Mouse (Mus musculus) limb, embryonic 15.5 days (tissue): Measurements from ENCODE around the gene Nrbf2. TPM values are rescaled to one million over a fixed set of nuclear protein-coding genes. Genes with fewer than 3 reads are reported as not detected.

ENCODE experiments used
- ATAC-seq: fragments of 200-750 bp; cut with Nextera tagmentation; 2 replicates; pipeline ENCODE4 v1.8.0; 2017; ENCODE audit warnings: low read depth, moderate TSS enrichment; ENCODE audit not compliant: insufficient number of reproducible peaks, low FRiP score, low TSS enrichment
- H3K27ac ChIP-seq: fragments of 300-500 bp; sonication (generic); 2 replicates; pipeline ENCODE4 v1.5.1; 2015; ENCODE audit warnings: moderate library complexity, mild to moderate bottlenecking, inconsistent platforms
- H3K27me3 ChIP-seq: fragments of 300-500 bp; sonication (generic); 2 replicates; pipeline ENCODE4 v1.6.1; 2015; ENCODE audit warnings: inconsistent platforms
- H3K36me3 ChIP-seq: fragments of 300-500 bp; sonication (generic); 2 replicates; pipeline ENCODE4 v1.6.1; 2015; ENCODE audit warnings: inconsistent platforms
- H3K4me1 ChIP-seq: fragments of 300-500 bp; sonication (generic); 2 replicates; pipeline ENCODE4 v1.6.1; 2015; ENCODE audit warnings: inconsistent platforms
- H3K4me2 ChIP-seq: fragments of 300-500 bp; sonication (generic); 2 replicates; pipeline ENCODE4 v1.6.1; 2015; ENCODE audit warnings: mild to moderate bottlenecking, inconsistent platforms
- H3K4me3 ChIP-seq: fragments of 300-500 bp; sonication (generic); 2 replicates; pipeline ENCODE4 v1.5.1; 2015; ENCODE audit warnings: mild to moderate bottlenecking, inconsistent platforms
- H3K9ac ChIP-seq: fragments of 300-500 bp; sonication (generic); 2 replicates; pipeline ENCODE4 v1.6.1; 2015; ENCODE audit warnings: inconsistent platforms
- H3K9me3 ChIP-seq: fragments of 300-500 bp; sonication (generic); 2 replicates; pipeline ENCODE4 v1.6.1; 2016; ENCODE audit warnings: inconsistent platforms
- WGBS: fragments of 180-500 bp; shearing (Covaris S2); methylation state at CpG from one replicate; pipeline ENCODE4 v1.1.7; 2015; 5-methylcytosine and 5-hydroxymethylcytosine counted together
- polyA plus RNA-seq: library from polyadenylated mRNA; unstranded; fragments of >200 nt; fragmentation: Nextera tagmentation; extraction: Ambion mirVana; gene quantifications from 2 replicates; pipeline ENCODE4 v1.2.1, GENCODE M21; 2015

The Nrbf2 gene
- polyA plus RNA-seq, 1 experiment from 2014 or later, result 37.9 TPM

DNA sequence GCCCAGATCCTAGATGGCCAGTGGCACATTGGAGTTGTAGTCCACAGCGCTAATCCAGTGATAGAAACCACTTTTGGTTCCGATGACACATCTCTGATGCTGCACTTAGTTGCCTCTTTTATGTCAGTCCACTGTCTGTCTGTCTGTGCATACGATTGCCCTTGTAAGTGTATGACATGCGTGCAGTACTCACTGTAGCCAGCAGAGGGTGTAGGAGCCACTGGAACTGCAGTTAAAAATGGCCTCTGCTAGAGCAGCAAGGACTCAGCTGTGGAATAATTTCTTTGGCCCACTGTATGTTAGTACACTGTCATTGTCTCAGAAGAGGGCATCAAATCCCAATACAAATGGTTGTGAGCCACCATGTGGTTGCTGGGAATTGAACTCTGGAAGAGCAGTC is 38.0 kb downstream of the Nrbf2 start:
- no peak overlapping the region for H3K4me3 ChIP-seq
- H3K36me3 ChIP-seq, result peaks cover 61% of the 10 kb centered on the region
- no peak for ATAC-seq
- no peak overlapping the region for H3K4me2 ChIP-seq
- 92% methylated on average over 4 of the region's 4 CpGs for WGBS
- H3K4me1 ChIP-seq, result no peaks in the 10 kb centered on the region
- H3K9ac ChIP-seq, result no peak overlapping the region
- H3K27me3 ChIP-seq, result no peaks in the 10 kb centered on the region
- H3K9me3 ChIP-seq, result no peaks in the 10 kb centered on the region
- H3K27ac ChIP-seq, result no peak overlapping the region

- Histone ChIP-seq H3K4me3 (no peak overlapping the region), H3K4me1 (no peaks in the 10 kb centered on the region), H3K4me2 (no peak overlapping the region), H3K27me3 (no peaks in the 10 kb centered on the region), H3K36me3 (peaks cover 58% of the 10 kb centered on the region), H3K9ac (no peak overlapping the region), H3K9me3 (no peaks in the 10 kb centered on the region), H3K27ac (0 out of 2 replicates have a peak overlapping the region, but pooled peaks have one; percentile 3)
- no peak for ATAC-seq
- 54% methylated on average over 6 of the region's 6 CpGs for whole genome bisulfite sequencing
Measured at GRCm38 (mm10) chr10:67230439-67230838, 54.7 kb downstream of the Nrbf2 start.

- Histone ChIP-seq H3K4me3 (no peak overlapping the region), H3K27ac (peak overlapping the region; percentile 71), H3K36me3 (peaks cover 48% of the 10 kb centered on the region), H3K4me2 (no peak overlapping the region), H3K9me3 (no peaks in the 10 kb centered on the region), H3K4me1 (peaks cover 2% of the 10 kb centered on the region; the same call in 1 of the 2 replicates), H3K9ac (no peak overlapping the region), H3K27me3 (no peaks in the 10 kb centered on the region)
- WGBS, result 70% methylated on average over 14 of the region's 14 CpGs
- no peak for ATAC-seq
Measured at GRCm38 (mm10) chr10:67226543-67226942, 58.6 kb downstream of the Nrbf2 start.

DNA sequence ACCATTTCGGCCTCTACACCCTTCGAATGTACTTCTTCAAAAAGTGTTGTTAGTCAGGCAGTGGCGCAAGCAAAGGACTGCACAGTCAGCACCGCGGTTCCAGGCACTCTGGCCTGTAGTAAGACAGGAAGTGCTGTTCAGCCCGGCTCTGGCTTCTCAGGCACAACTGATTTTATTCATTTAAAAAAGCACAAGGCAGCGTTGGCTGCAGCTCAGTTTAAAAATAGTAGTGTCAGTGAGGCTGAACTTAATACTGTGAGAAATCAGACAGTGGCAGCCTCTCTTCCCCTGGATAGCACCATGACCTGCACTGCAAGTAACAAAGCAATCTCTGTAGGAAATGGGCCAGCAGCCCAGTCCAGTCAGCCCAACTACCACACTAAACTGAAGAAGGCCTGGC is 59.0 kb downstream of the Nrbf2 start:
- Histone ChIP-seq H3K9me3 (no peaks in the 10 kb centered on the region), H3K4me3 (no peak overlapping the region), H3K4me1 (peaks cover 2% of the 10 kb centered on the region; the same call in 1 of the 2 replicates), H3K27me3 (no peaks in the 10 kb centered on the region), H3K36me3 (peaks cover 46% of the 10 kb centered on the region), H3K27ac (peak overlapping the region; percentile 71), H3K4me2 (no peak overlapping the region), H3K9ac (no peak overlapping the region)
- no peak for ATAC-seq
- 67% methylated on average over 7 of the region's 7 CpGs for WGBS

GRCm38 (mm10) chr10:67225528-67225927 is 59.6 kb downstream of the Nrbf2 start:
- Histone ChIP-seq H3K27ac (peak overlapping the region; percentile 71), H3K4me1 (peaks cover 2% of the 10 kb centered on the region; the same call in 1 of the 2 replicates), H3K9ac (no peak overlapping the region), H3K36me3 (peaks cover 41% of the 10 kb centered on the region), H3K9me3 (no peaks in the 10 kb centered on the region), H3K4me2 (no peak overlapping the region), H3K27me3 (no peaks in the 10 kb centered on the region), H3K4me3 (no peak overlapping the region)
- no peak for ATAC-seq
- WGBS, result 70% methylated on average over 6 of the region's 6 CpGs

DNA sequence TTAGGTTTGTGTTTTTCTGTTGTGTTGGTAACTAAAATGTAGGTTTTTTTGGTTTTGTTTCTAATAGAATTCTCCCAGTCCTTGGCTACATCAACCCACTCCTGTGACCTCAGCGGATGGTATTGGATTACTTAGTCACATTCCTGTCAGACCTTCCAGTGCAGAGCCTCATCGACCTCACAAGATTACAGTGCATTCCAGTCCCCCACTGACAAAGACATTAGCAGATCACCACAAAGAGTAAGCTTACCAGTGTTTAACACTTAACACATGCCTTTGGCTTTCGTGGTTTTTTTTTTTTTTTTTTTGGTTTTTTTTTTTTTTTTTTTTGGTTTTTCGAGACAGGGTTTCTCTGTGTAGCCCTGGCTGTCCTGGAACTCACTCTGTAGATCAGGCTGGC is 61.2 kb downstream of the Nrbf2 start:
- Histone ChIP-seq H3K27me3 (no peaks in the 10 kb centered on the region), H3K36me3 (peaks cover 48% of the 10 kb centered on the region), H3K9ac (no peak overlapping the region), H3K27ac (no peak overlapping the region), H3K4me3 (no peak overlapping the region), H3K9me3 (no peaks in the 10 kb centered on the region), H3K4me2 (no peak overlapping the region), H3K4me1 (peaks cover 2% of the 10 kb centered on the region; the same call in 1 of the 2 replicates)
- no peak for ATAC-seq
- 60% methylated on average over 3 of the region's 4 CpGs for WGBS

DNA sequence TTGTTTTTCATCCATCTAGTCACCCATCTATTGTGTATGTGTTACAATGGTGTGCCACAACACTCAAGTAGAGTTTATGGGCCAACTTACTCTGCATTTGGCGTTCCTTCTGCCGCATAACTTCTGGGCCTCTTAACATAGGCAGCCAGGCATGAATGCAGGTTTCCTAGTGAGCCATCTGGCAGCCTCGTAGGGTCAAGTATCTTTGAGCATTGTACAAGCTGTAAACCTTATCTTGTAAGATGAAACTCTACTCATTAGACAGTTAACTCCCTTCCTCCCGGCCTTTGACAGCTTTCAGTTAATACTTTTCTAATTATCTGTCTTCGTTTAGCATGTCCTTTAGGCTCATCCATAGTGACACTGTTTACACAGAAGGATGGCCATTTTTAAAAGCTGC is 63.8 kb downstream of the Nrbf2 start:
- H3K27me3 ChIP-seq, result no peaks in the 10 kb centered on the region
- no peak for ATAC-seq

DNA sequence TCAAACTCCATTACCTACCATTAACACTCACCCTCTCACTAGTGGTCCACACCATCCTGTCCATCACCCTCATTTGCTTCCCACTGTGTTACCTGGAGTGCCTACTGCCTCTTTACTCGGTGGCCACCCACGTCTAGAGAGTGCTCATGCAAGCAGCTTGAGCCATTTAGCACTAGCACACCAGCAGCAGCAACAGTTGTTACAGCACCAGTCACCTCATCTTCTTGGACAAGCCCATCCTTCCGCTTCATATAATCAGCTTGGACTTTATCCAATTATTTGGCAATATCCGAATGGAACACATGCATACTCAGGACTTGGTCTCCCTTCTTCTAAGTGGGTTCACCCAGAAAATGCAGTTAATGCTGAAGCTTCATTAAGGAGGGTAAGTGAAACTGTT is 64.9 kb downstream of the Nrbf2 start:
- Histone ChIP-seq H3K36me3 (peaks cover 43% of the 10 kb centered on the region), H3K27me3 (no peaks in the 10 kb centered on the region), H3K4me2 (no peak overlapping the region), H3K4me1 (peaks cover under 1% of the 10 kb centered on the region; the same call in 1 of the 2 replicates), H3K9ac (no peak overlapping the region), H3K9me3 (no peaks in the 10 kb centered on the region), H3K27ac (no peak overlapping the region), H3K4me3 (no peak overlapping the region)
- ATAC-seq, result no peak
- WGBS, result 80% methylated on average over 4 of the region's 4 CpGs

More for the DNA sequence above, 63.8 kb downstream of the Nrbf2 start:
- 50% methylated on average over 5 of the region's 5 CpGs for WGBS
- Histone ChIP-seq H3K27ac (no peak overlapping the region), H3K9ac (no peak overlapping the region), H3K36me3 (peaks cover 53% of the 10 kb centered on the region), H3K9me3 (no peaks in the 10 kb centered on the region), H3K4me3 (no peak overlapping the region), H3K4me2 (no peak overlapping the region), H3K4me1 (peaks cover 2% of the 10 kb centered on the region; the same call in 1 of the 2 replicates)

GRCm38 (mm10) chr10:67218873-67219565 is 66.1 kb downstream of the Nrbf2 start:
- H3K4me2 ChIP-seq, result no peak overlapping the region
- H3K9ac ChIP-seq, result no peak overlapping the region
- no peak for ATAC-seq
- no peaks in the 10 kb centered on the region for H3K9me3 ChIP-seq
- H3K4me3 ChIP-seq, result no peak overlapping the region
- 0 out of 2 replicates have a peak, but pooled peaks cover 1% of the 10 kb centered on the region for H3K4me1 ChIP-seq
- peaks cover 33% of the 10 kb centered on the region for H3K36me3 ChIP-seq
- 87% methylated on average over 18 of the region's 18 CpGs for WGBS
- H3K27ac ChIP-seq, result no peak overlapping the region
- no peaks in the 10 kb centered on the region for H3K27me3 ChIP-seq

- Histone ChIP-seq H3K4me1 (0 out of 2 replicates have a peak, but pooled peaks cover 4% of the 10 kb centered on the region), H3K36me3 (peaks cover 30% of the 10 kb centered on the region), H3K27me3 (no peaks in the 10 kb centered on the region), H3K27ac (no peak overlapping the region), H3K9ac (no peak overlapping the region), H3K9me3 (no peaks in the 10 kb centered on the region), H3K4me2 (no peak overlapping the region), H3K4me3 (no peak overlapping the region)
- WGBS, result 84% methylated on average over 3 of the region's 3 CpGs
- ATAC-seq, result no peak
Measured at GRCm38 (mm10) chr10:67216872-67217271, 68.2 kb downstream of the Nrbf2 start.
